Mouse (Mus musculus) brain, embryonic 18.5 days (tissue): Measurements from ENCODE around the gene Rdh5.

ENCODE experiments used
- DNase-seq: peaks from one replicate; pipeline ENCODE4 v3.0.0-alpha.2; 2012; ENCODE audit warnings: low read depth, low spot score

Gene Rdh5

GRCm38 (mm10) chr10:128922822-128923012 is at the start of gene Rdh5:
Gene Rdh5, minus strand, starts transcription at chr10:128922888.
- DNase-seq, result no peak

GRCm38 (mm10) chr10:128970740-128971250 is 48.1 kb upstream of the Rdh5 start:
- DNase-seq, result no peak

- no peak for DNase-seq
Observed at GRCm38 (mm10) chr10:128968341-128968749, 45.7 kb upstream of the Rdh5 start.

- DNase-seq, result no peak
Observed at GRCm38 (mm10) chr10:128965871-128966270, 43.2 kb upstream of the Rdh5 start.

- no peak for DNase-seq
Observed at GRCm38 (mm10) chr10:128964961-128965360, 42.3 kb upstream of the Rdh5 start.

- no peak for DNase-seq
Observed at GRCm38 (mm10) chr10:128960590-128961584, 38.2 kb upstream of the Rdh5 start, which contains the start of gene Mettl7b. Gene Mettl7b, minus strand, starts transcription at chr10:128960988.

- DNase-seq, result no peak
Observed at GRCm38 (mm10) chr10:128960142-128960541, 37.5 kb upstream of the Rdh5 start.

- DNase-seq, result no peak
Observed at GRCm38 (mm10) chr10:128958340-128958739, 35.7 kb upstream of the Rdh5 start.

- no peak for DNase-seq
Observed at GRCm38 (mm10) chr10:128950208-128950887, 27.7 kb upstream of the Rdh5 start.

- DNase-seq, result no peak
Observed at GRCm38 (mm10) chr10:128947496-128947895, 24.8 kb upstream of the Rdh5 start.

GRCm38 (mm10) chr10:128945675-128946074 is 23.0 kb upstream of the Rdh5 start:
- no peak for DNase-seq

- DNase-seq, result no peak
Observed at GRCm38 (mm10) chr10:128940475-128941061, 17.9 kb upstream of the Rdh5 start.

- no peak for DNase-seq
Observed at GRCm38 (mm10) chr10:128938974-128939373, 16.3 kb upstream of the Rdh5 start.

- DNase-seq, result no peak
Observed at GRCm38 (mm10) chr10:128938457-128938856, 15.8 kb upstream of the Rdh5 start.

- no peak for DNase-seq
Observed at GRCm38 (mm10) chr10:128937756-128938390, 15.2 kb upstream of the Rdh5 start.

- DNase-seq, result no peak
Observed at GRCm38 (mm10) chr10:128935826-128936440, 13.2 kb upstream of the Rdh5 start.

GRCm38 (mm10) chr10:128934997-128935787 is 12.5 kb upstream of the Rdh5 start:
- DNase-seq, result no peak

- DNase-seq, result no peak
Observed at GRCm38 (mm10) chr10:128933976-128934721, 11.5 kb upstream of the Rdh5 start.

- DNase-seq, result no peak
Observed at GRCm38 (mm10) chr10:128933574-128933973, 10.9 kb upstream of the Rdh5 start, which contains the start of gene Itga7. Gene Itga7, plus strand, starts transcription at chr10:128933818.

GRCm38 (mm10) chr10:128931441-128931840 is 8.8 kb upstream of the Rdh5 start:
- no peak for DNase-seq
